Mouse (Mus musculus) limb, embryonic 14.5 days (tissue): ENCODE data around the gene Arid4a. TPM values are rescaled to one million over a fixed set of nuclear protein-coding genes. Genes with fewer than 3 reads are reported as not detected.
"Not testable (repeated sequence)": the region's sequence is repeated elsewhere in the genome, so short reads cannot be mapped to it uniquely, and the experiment has no call there.

Experiments
- ATAC-seq: fragments of 200-750 bp; cut with Nextera tagmentation; 2 replicates; pipeline ENCODE4 v1.8.0; 2017; ENCODE audit warnings: low read depth, moderate number of reproducible peaks, moderate TSS enrichment; ENCODE audit not compliant: low FRiP score
- DNase-seq: peaks from one replicate; pipeline ENCODE4 v3.0.0-alpha.2; 2015; ENCODE audit warnings: low spot score
- H3K27ac ChIP-seq: fragments of 300-500 bp; sonication (generic); replicated peaks from 2 replicates; pipeline ENCODE4 v1.5.1; 2014; ENCODE audit warnings: low read depth, mild to moderate bottlenecking, low read length, moderate library complexity, mixed read lengths
- H3K27me3 ChIP-seq: fragments of 300-500 bp; sonication (generic); 2 replicates; pipeline ENCODE4 v1.6.1; 2014; ENCODE audit warnings: low read length, mixed read lengths; ENCODE audit not compliant: control insufficient read depth, insufficient read depth
- H3K36me3 ChIP-seq: fragments of 300-500 bp; sonication (generic); 2 replicates; pipeline ENCODE4 v1.6.1; 2014; ENCODE audit warnings: mild to moderate bottlenecking, low read length, moderate library complexity, mixed read lengths; ENCODE audit not compliant: control insufficient read depth, insufficient read depth
- H3K4me1 ChIP-seq: fragments of 300-500 bp; sonication (generic); 2 replicates; pipeline ENCODE4 v1.6.1; 2014; ENCODE audit warnings: antibody characterized with exemption, low read length, mixed read lengths; ENCODE audit not compliant: control insufficient read depth, insufficient read depth
- H3K4me2 ChIP-seq: fragments of 300-500 bp; sonication (generic); replicated peaks from 2 replicates; pipeline ENCODE4 v1.6.1; 2014; ENCODE audit warnings: low read depth, mild to moderate bottlenecking, low read length, moderate library complexity; ENCODE audit not compliant: severe bottlenecking
- H3K4me3 ChIP-seq: fragments of 300-500 bp; sonication (generic); replicated peaks from 2 replicates; pipeline ENCODE4 v1.5.1; 2014; ENCODE audit warnings: low read length
- H3K9ac ChIP-seq: fragments of 300-500 bp; sonication (generic); 2 replicates; pipeline ENCODE4 v1.6.1; 2014; ENCODE audit warnings: mild to moderate bottlenecking, low read depth, low read length, moderate library complexity; ENCODE audit not compliant: severe bottlenecking
- H3K9me3 ChIP-seq: fragments of 300-500 bp; sonication (generic); 2 replicates; pipeline ENCODE4 v1.6.1; 2016; ENCODE audit warnings: low read length; ENCODE audit not compliant: control insufficient read depth
- POLR2A ChIP-seq: fragments of 200-500 bp; IDR thresholded peaks from 2 replicates; pipeline ENCODE4 v1.8.0; 2012; ENCODE audit warnings: inconsistent platforms, mild to moderate bottlenecking, moderate library complexity, borderline replicate concordance; ENCODE audit not compliant: insufficient read depth, insufficient read length; ENCODE audit errors: extremely low read depth
- WGBS: fragments of 180-500 bp; shearing (Covaris S2); extraction: QIAGEN DNeasy Blood & Tissue Kit; methylation state at CpG from one replicate; pipeline ENCODE4 v1.1.7; 2014; 5-methylcytosine and 5-hydroxymethylcytosine counted together
- polyA plus RNA-seq, 2 experiments: library from polyadenylated mRNA; depleted of rRNA in 1 of 2; stranded (reverse) in 1 of 2; unstranded in 1 of 2; fragments of >200 nt; fragmentation: Nextera tagmentation in 1 of 2; extraction: Ambion mirVana in 1 of 2; gene quantifications; 2 replicates each; pipeline versions ENCODE4 v1.2.1 to v1.2.3; 2012 to 2014

Gene Arid4a
- polyA plus RNA-seq, 2 experiments = 11.7 to 32.2 TPM

- Histone ChIP-seq H3K36me3 (peaks cover 37% of the 10 kb centered on the region), H3K4me2 (peak overlapping the region; percentile 60), H3K4me1 (peaks cover 10% of the 10 kb centered on the region), H3K4me3 (peak overlapping the region; percentile 96), H3K27me3 (no peaks in the 10 kb centered on the region), H3K9me3 (no peaks in the 10 kb centered on the region), H3K9ac (peak overlapping the region; percentile 85), H3K27ac (peak overlapping the region; percentile 90)
- ATAC-seq = no peak; the same call in 1 of the 2 replicates
- no peak for DNase-seq
- WGBS = 0% methylated on average over 24 of the region's 33 CpGs
- TF ChIP-seq POLR2A = no peak
Observed at GRCm38 (mm10) chr12:71016211-71016502, 367 bp downstream of the Arid4a start.

DNA sequence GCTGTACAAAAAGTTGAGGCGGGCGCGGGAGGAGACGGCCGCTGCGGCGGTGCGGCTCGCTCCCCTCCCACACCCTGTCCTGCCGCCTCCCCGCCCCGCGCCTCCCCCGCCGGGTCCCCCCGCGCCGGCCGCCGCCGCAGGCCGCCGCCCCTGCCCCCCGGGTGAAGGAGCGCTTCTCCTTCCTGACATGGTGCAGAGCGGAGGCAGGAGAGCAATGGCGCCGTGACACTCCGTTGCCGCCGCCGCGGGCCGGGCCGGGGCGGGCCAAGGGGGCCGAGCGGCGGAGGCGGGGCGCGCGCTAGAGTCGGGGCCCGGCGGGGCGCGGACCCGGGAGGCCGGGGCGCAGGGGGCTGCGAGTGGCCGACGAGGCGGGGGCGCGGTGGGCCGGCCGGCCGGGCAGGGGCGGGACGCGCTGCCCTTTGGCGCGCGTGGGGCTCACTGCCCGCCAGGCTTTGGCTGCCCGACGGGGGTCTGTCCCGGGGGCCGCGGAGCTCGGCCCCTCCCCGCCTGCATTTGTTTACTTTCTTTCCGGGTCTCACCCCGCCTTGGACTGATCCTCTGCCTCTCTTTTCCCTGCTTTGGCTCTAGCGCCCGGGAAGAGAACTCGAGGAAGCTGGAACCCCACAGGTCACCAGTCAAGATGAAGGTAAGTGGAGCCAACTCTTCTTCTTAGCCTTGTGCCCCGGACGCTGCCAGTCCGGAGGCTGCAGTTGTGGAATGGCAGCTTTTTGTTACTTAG is 882 bp downstream of the Arid4a start:
- Histone ChIP-seq H3K27ac (peak overlapping the region; percentile 90), H3K9ac (peak overlapping the region; percentile 85), H3K27me3 (no peaks in the 10 kb centered on the region), H3K4me2 (peak overlapping the region; percentile 60), H3K4me3 (peak overlapping the region; percentile 96), H3K36me3 (peaks cover 42% of the 10 kb centered on the region), H3K9me3 (no peaks in the 10 kb centered on the region), H3K4me1 (peaks cover 10% of the 10 kb centered on the region)
- no peak for ATAC-seq
- WGBS = under 1% methylated on average over 47 of the region's 82 CpGs
- DNase-seq = peak; percentile 36
- TF ChIP-seq POLR2A = no peak

GRCm38 (mm10) chr12:71017242-71017571 is 1.4 kb downstream of the Arid4a start:
- ATAC-seq (no peak), DNase-seq (no peak)
- peak overlapping the region; percentile 90; the same call in 1 of the 2 replicates for H3K27ac ChIP-seq
- TF ChIP-seq POLR2A = no peak
- H3K36me3 ChIP-seq = peaks cover 44% of the 10 kb centered on the region
- WGBS = 9% methylated on average over 5 of the region's 5 CpGs
- no peaks in the 10 kb centered on the region for H3K27me3 ChIP-seq
- H3K4me2 ChIP-seq = peak overlapping the region; percentile 60
- H3K4me1 ChIP-seq = peaks cover 8% of the 10 kb centered on the region
- H3K9ac ChIP-seq = peak overlapping the region; percentile 85
- no peaks in the 10 kb centered on the region for H3K9me3 ChIP-seq
- peak overlapping the region; percentile 96 for H3K4me3 ChIP-seq

- Histone ChIP-seq H3K4me3 (peak overlapping the region; percentile 96; the same call in 1 of the 2 replicates), H3K9ac (no peak overlapping the region), H3K27ac (no peak overlapping the region), H3K4me1 (peaks cover 7% of the 10 kb centered on the region), H3K27me3 (no peaks in the 10 kb centered on the region), H3K9me3 (no peaks in the 10 kb centered on the region), H3K4me2 (peak overlapping the region; percentile 60; the same call in 1 of the 2 replicates), H3K36me3 (peaks cover 45% of the 10 kb centered on the region)
- DNase-seq (no peak), ATAC-seq (no peak)
- no peak for TF ChIP-seq POLR2A
- WGBS = 83% methylated on average over 10 of the region's 10 CpGs
Observed at GRCm38 (mm10) chr12:71017827-71018226, 2.0 kb downstream of the Arid4a start.

DNA sequence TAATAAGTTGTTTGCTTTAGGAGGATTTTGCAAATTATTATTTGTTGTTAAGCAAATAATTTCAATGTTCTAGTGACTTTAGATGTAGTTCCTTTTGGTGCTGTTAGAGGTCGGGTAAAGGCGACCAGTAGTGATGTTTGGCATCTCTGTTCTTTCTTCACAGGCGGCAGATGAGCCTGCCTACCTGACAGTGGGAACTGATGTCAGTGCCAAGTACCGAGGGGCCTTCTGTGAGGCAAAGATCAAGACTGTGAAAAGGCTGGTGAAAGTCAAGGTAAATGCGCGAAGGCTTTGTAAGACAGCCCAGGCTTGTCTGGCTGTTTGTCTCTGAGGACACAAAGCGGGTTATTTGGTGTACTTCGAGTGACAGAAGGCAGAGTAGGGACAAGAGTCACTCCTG is 3.4 kb downstream of the Arid4a start:
- Histone ChIP-seq H3K27ac (no peak overlapping the region), H3K9me3 (no peaks in the 10 kb centered on the region), H3K4me1 (peaks cover 2% of the 10 kb centered on the region), H3K4me3 (no peak overlapping the region), H3K36me3 (peaks cover 47% of the 10 kb centered on the region), H3K9ac (no peak overlapping the region), H3K27me3 (no peaks in the 10 kb centered on the region), H3K4me2 (no peak overlapping the region)
- WGBS = 88% methylated on average over 8 of the region's 8 CpGs
- ATAC-seq (no peak), DNase-seq (no peak)
- no peak for TF ChIP-seq POLR2A

DNA sequence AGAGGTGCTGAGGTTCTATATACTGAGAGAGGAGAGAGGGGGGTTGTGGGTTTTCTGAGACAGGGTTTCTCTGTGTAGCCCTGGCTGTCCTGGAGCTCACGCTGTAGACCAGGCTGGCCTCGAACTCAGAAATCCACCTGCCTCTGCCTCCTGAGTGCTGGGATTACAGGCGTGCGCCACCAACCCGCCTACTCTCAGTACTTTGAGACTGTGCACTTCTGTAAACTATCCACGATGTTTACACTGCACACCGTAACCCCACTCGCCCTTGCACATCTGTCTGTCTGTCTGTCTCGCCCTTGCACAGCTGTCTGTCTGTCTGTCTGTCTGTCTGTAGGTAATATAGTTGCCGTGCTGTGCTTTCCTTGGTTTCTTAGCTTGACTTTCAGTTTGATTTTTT is 8.6 kb downstream of the Arid4a start:
- peaks cover 90% of the 10 kb centered on the region for H3K36me3 ChIP-seq
- no peak overlapping the region for H3K4me2 ChIP-seq
- H3K9me3 ChIP-seq = no peaks in the 10 kb centered on the region
- no peak overlapping the region for H3K27ac ChIP-seq
- over 99% methylated on average over 10 of the region's 10 CpGs for WGBS
- H3K9ac ChIP-seq = no peak overlapping the region
- H3K27me3 ChIP-seq = no peaks in the 10 kb centered on the region
- DNase-seq (no peak), ATAC-seq (no peak)
- H3K4me1 ChIP-seq = no peaks in the 10 kb centered on the region
- H3K4me3 ChIP-seq = no peak overlapping the region
- TF ChIP-seq POLR2A = no peak

GRCm38 (mm10) chr12:71028265-71028664 is 12.5 kb downstream of the Arid4a start:
- H3K27me3 ChIP-seq, ATAC-seq, H3K4me1 ChIP-seq, DNase-seq, H3K27ac ChIP-seq, H3K4me3 ChIP-seq, H3K4me2 ChIP-seq, H3K9ac ChIP-seq, H3K9me3 ChIP-seq: not testable (repeated sequence)
- 94% methylated on average over 8 of the region's 8 CpGs for WGBS
- H3K36me3 ChIP-seq = peaks cover 81% of the 10 kb centered on the region
